Mouse (Mus musculus) forebrain, embryonic 11.5 days (tissue): ENCODE data around the gene Fam20b. TPM values are rescaled to one million over a fixed set of nuclear protein-coding genes. Genes with fewer than 3 reads are reported as not detected.
A peak's percentile ranks its signal among the peaks of the same experiment; 100 is the strongest.

ENCODE experiments used
- ATAC-seq: fragments of 200-750 bp; cut with Nextera tagmentation; replicated peaks from 2 replicates; pipeline ENCODE4 v1.8.0; 2017; ENCODE audit warnings: moderate TSS enrichment; ENCODE audit not compliant: low FRiP score
- DNase-seq: peaks from one replicate; pipeline ENCODE4 v3.0.0-alpha.2; 2017; ENCODE audit warnings: low spot score
- H3K27ac ChIP-seq: fragments of 300-500 bp; sonication (generic); 2 replicates; pipeline ENCODE4 v1.5.1; 2014; ENCODE audit warnings: low read depth, low read length
- H3K27me3 ChIP-seq: fragments of 300-500 bp; sonication (generic); 2 replicates; pipeline ENCODE4 v1.6.1; 2014; ENCODE audit warnings: mild to moderate bottlenecking, low read length, mixed read lengths; ENCODE audit not compliant: control insufficient read depth, insufficient read depth
- H3K36me3 ChIP-seq: fragments of 300-500 bp; sonication (generic); 2 replicates; pipeline ENCODE4 v1.6.1; 2014; ENCODE audit warnings: mild to moderate bottlenecking, low read length, moderate library complexity, mixed read lengths; ENCODE audit not compliant: control insufficient read depth, insufficient read depth
- H3K4me1 ChIP-seq: fragments of 300-500 bp; sonication (generic); replicated peaks from 2 replicates; pipeline ENCODE4 v1.6.1; 2014; ENCODE audit warnings: low read length, mixed read lengths; ENCODE audit not compliant: control insufficient read depth, insufficient read depth
- H3K4me2 ChIP-seq: fragments of 300-500 bp; sonication (generic); 2 replicates; pipeline ENCODE4 v1.6.1; 2014; ENCODE audit warnings: low read depth, mild to moderate bottlenecking, low read length, moderate library complexity, mixed read lengths; ENCODE audit not compliant: severe bottlenecking
- H3K4me3 ChIP-seq: fragments of 300-500 bp; sonication (generic); 2 replicates; pipeline ENCODE4 v1.5.1; 2014; ENCODE audit warnings: low read depth, low read length
- H3K9ac ChIP-seq: fragments of 300-500 bp; sonication (generic); 2 replicates; pipeline ENCODE4 v1.6.1; 2014; ENCODE audit warnings: low read length
- H3K9me3 ChIP-seq: fragments of 300-500 bp; sonication (generic); 2 replicates; pipeline ENCODE4 v1.6.1; 2016; ENCODE audit warnings: low read length, mixed read lengths; ENCODE audit not compliant: control insufficient read depth
- whole genome bisulfite sequencing: fragments of 180-500 bp; shearing (Covaris S2); extraction: QIAGEN DNeasy Blood & Tissue Kit; methylation state at CpG from one replicate; pipeline ENCODE4 v1.1.7; 2014; 5-methylcytosine and 5-hydroxymethylcytosine counted together
- polyA plus RNA-seq: library from polyadenylated mRNA; unstranded; fragments of >200 nt; fragmentation: Nextera tagmentation; extraction: Ambion mirVana; gene quantifications from 2 replicates; pipeline ENCODE4 v1.2.1, GENCODE M21; 2014

Fam20b gene
- polyA plus RNA-seq, 1 experiment from 2014 or later, result 22.9 TPM

GRCm38 (mm10) chr1:156641808-156642207 lies 77.1 kb downstream of the Fam20b start:
- WGBS, result 93% methylated on average over 10 of the region's 10 CpGs
- H3K27ac ChIP-seq, result no peak overlapping the region
- no peaks in the 10 kb centered on the region; the same call in 1 of the 2 replicates for H3K4me1 ChIP-seq
- H3K36me3 ChIP-seq, result peaks cover 7% of the 10 kb centered on the region; the same call in 1 of the 2 replicates
- no peaks in the 10 kb centered on the region for H3K27me3 ChIP-seq
- peak; percentile 37 for DNase-seq
- H3K4me3 ChIP-seq, result no peak overlapping the region
- no peak for ATAC-seq
- no peaks in the 10 kb centered on the region for H3K9me3 ChIP-seq
- no peak overlapping the region for H3K4me2 ChIP-seq
- no peak overlapping the region for H3K9ac ChIP-seq

GRCm38 (mm10) chr1:156640577-156640976 lies 78.3 kb downstream of the Fam20b start:
- Histone ChIP-seq H3K36me3 (peaks cover 7% of the 10 kb centered on the region; the same call in 1 of the 2 replicates), H3K4me1 (no peaks in the 10 kb centered on the region; the same call in 1 of the 2 replicates), H3K9me3 (no peaks in the 10 kb centered on the region), H3K4me3 (no peak overlapping the region), H3K4me2 (no peak overlapping the region), H3K9ac (no peak overlapping the region), H3K27me3 (no peaks in the 10 kb centered on the region), H3K27ac (no peak overlapping the region)
- WGBS, result 75% methylated on average over 4 of the region's 4 CpGs
- peak; percentile 46 for DNase-seq
- ATAC-seq, result no peak

GRCm38 (mm10) chr1:156639455-156639854 lies 79.4 kb downstream of the Fam20b start:
- Histone ChIP-seq H3K36me3 (peaks cover 7% of the 10 kb centered on the region; the same call in 1 of the 2 replicates), H3K4me2 (no peak overlapping the region)

DNA sequence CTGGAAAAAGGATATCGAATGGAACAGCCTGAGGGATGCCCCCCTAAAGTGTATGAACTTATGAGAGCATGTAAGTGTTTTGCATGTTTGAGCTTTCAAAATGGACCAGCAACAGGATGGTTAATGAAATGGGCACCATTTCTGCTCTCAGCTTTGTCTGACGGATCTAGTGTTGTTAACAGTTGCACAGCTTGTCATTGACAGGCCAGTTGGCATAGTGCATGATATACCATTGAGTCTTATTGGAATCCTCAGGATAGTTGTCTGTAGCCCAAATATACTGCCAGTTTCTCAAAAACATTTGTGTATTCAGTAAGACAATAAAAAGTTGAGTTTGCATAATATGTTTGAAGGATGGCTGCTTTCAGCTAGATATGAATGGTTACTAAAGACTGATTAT lies 83.7 kb downstream of the Fam20b start:
- Histone ChIP-seq H3K4me1 (no peaks in the 10 kb centered on the region), H3K27me3 (no peaks in the 10 kb centered on the region), H3K27ac (no peak overlapping the region), H3K36me3 (peaks cover 10% of the 10 kb centered on the region), H3K9me3 (no peaks in the 10 kb centered on the region), H3K9ac (no peak overlapping the region), H3K4me2 (no peak overlapping the region), H3K4me3 (no peak overlapping the region)
- ATAC-seq (no peak), DNase-seq (no peak)
- WGBS, result 76% methylated on average over 2 of the region's 2 CpGs

More at GRCm38 (mm10) chr1:156639455-156639854, 79.4 kb downstream of the Fam20b start:
- WGBS, result 88% methylated on average over 5 of the region's 5 CpGs
- Histone ChIP-seq H3K4me3 (no peak overlapping the region), H3K9ac (no peak overlapping the region), H3K9me3 (no peaks in the 10 kb centered on the region), H3K27me3 (no peaks in the 10 kb centered on the region), H3K27ac (no peak overlapping the region), H3K4me1 (no peaks in the 10 kb centered on the region; the same call in 1 of the 2 replicates)
- ATAC-seq (no peak), DNase-seq (no peak)

DNA sequence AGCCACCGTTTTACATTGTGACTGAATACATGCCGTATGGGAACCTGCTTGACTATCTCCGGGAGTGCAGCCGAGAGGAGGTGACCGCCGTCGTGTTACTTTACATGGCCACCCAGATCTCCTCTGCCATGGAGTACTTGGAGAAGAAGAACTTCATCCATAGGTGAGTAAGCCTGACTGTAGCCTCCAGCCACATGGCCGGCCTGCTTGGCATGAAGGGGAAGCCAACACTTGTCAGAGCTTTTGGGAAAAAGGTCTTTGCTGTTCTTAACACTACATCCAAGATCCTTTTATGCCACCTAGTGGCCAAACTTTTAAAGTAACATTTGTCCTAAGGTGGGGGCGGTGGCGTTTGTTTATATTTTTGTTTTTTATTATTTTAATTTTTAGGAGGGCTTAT lies 85.8 kb downstream of the Fam20b start:
- no peak overlapping the region for H3K9ac ChIP-seq
- H3K4me3 ChIP-seq, result no peak overlapping the region
- no peak overlapping the region for H3K4me2 ChIP-seq
- no peaks in the 10 kb centered on the region for H3K4me1 ChIP-seq
- DNase-seq, result no peak
- no peak overlapping the region for H3K27ac ChIP-seq
- no peaks in the 10 kb centered on the region for H3K27me3 ChIP-seq
- 82% methylated on average over 10 of the region's 10 CpGs for WGBS
- ATAC-seq, result no peak; the same call in 1 of the 2 replicates
- H3K9me3 ChIP-seq, result no peaks in the 10 kb centered on the region
- H3K36me3 ChIP-seq, result peaks cover 10% of the 10 kb centered on the region

DNA sequence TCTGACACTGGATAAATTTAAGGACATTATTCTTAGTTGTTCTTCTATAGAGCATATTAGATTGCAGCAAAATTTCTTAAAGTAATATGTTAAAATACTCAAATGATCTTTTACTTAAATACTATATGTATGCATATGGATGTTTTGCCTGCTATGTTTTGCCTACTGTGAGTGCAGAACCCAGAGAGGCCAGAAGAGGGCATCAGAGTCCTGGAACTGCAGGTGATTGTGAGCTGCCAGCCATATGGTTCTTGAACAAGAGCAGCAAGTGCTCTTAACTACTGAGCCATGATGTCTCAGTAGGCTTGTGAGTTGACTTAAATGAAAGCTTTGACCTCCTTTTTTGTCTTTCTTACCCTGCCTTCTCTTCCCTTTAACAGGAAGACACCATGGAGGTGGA lies 87.9 kb downstream of the Fam20b start:
- DNase-seq (no peak), ATAC-seq (no peak)
- H3K4me2 ChIP-seq, result no peak overlapping the region
- no peak overlapping the region for H3K27ac ChIP-seq
- H3K9me3 ChIP-seq, result no peaks in the 10 kb centered on the region
- no peaks in the 10 kb centered on the region for H3K27me3 ChIP-seq
- H3K36me3 ChIP-seq, result peaks cover 10% of the 10 kb centered on the region
- H3K4me3 ChIP-seq, result no peak overlapping the region
- H3K9ac ChIP-seq, result no peak overlapping the region
- no peaks in the 10 kb centered on the region for H3K4me1 ChIP-seq

- Histone ChIP-seq H3K9me3 (no peaks in the 10 kb centered on the region), H3K27ac (no peak overlapping the region), H3K4me2 (no peak overlapping the region), H3K27me3 (no peaks in the 10 kb centered on the region), H3K36me3 (peaks cover 10% of the 10 kb centered on the region), H3K4me3 (no peak overlapping the region), H3K4me1 (no peaks in the 10 kb centered on the region), H3K9ac (no peak overlapping the region)
- WGBS, result 95% methylated on average over 8 of the region's 8 CpGs
- ATAC-seq (no peak), DNase-seq (no peak)
These were observed 88.9 kb downstream of the Fam20b start for GRCm38 (mm10) chr1:156629984-156630383.

Other genes starting within 250 kb of the Fam20b start
- 22.5 and 25.8 TPM in 2 replicates for gene Soat1, start 244.8 kb downstream of the Fam20b start, polyA plus RNA-seq
- 0.12 and 0.37 TPM in 2 replicates for gene Gm10031, start 195.1 kb downstream of the Fam20b start, polyA plus RNA-seq
- gene Abl2, start 160.3 kb downstream of the Fam20b start, polyA plus RNA-seq, result 5.7 TPM in 2 replicates
- 5.2 and 7.8 TPM in 2 replicates for gene Tor3a, start 44.7 kb downstream of the Fam20b start, polyA plus RNA-seq
- gene Angptl1, start 119.5 kb upstream of the Fam20b start, polyA plus RNA-seq, result 1.3 and 1.6 TPM in 2 replicates
- 73.8 and 82.0 TPM in 2 replicates for gene Ralgps2, start 220.5 kb upstream of the Fam20b start, polyA plus RNA-seq